Mouse (Mus musculus): ENCODE measurements around the gene Rftn2.

Gene Rftn2

GRCm38 (mm10) chr1:55171361-55172325 lies 54.9 kb downstream of the Rftn2 start:
- no peak for DNase-seq (ENCODE audit: low spot score in 2 of 2)

GRCm38 (mm10) chr1:55168591-55168990 lies 58.0 kb downstream of the Rftn2 start:
- DNase-seq (ENCODE audit: low spot score in 2 of 2) = no peak

- no peak for DNase-seq (ENCODE audit: low spot score in 2 of 2)
These were observed 59.0 kb downstream of the Rftn2 start for GRCm38 (mm10) chr1:55167560-55167959.

GRCm38 (mm10) chr1:55164005-55164404 lies 62.6 kb downstream of the Rftn2 start:
- no peak for DNase-seq (ENCODE audit: low spot score in 2 of 2)

- DNase-seq (ENCODE audit: low spot score in 2 of 2) = no peak
These were observed 63.8 kb downstream of the Rftn2 start for GRCm38 (mm10) chr1:55162781-55163180.

- DNase-seq (ENCODE audit: low spot score in 2 of 2) = no peak
These were observed 64.7 kb downstream of the Rftn2 start for GRCm38 (mm10) chr1:55161895-55162294.

GRCm38 (mm10) chr1:55160831-55161638 lies 65.5 kb downstream of the Rftn2 start:
- DNase-seq (ENCODE audit: low spot score in 2 of 2) = peak; percentile 25 to 27

GRCm38 (mm10) chr1:55160218-55160617 lies 66.4 kb downstream of the Rftn2 start:
- no peak for DNase-seq (ENCODE audit: low spot score in 2 of 2)

- no peak for DNase-seq (ENCODE audit: low spot score in 2 of 2)
These were observed 67.8 kb downstream of the Rftn2 start for GRCm38 (mm10) chr1:55158821-55159220.

- no peak for DNase-seq (ENCODE audit: low spot score in 2 of 2)
These were observed 68.4 kb downstream of the Rftn2 start for GRCm38 (mm10) chr1:55158211-55158610.

- DNase-seq (ENCODE audit: low spot score in 2 of 2) = no peak
These were observed 69.3 kb downstream of the Rftn2 start for GRCm38 (mm10) chr1:55157329-55157728.

- DNase-seq (ENCODE audit: low spot score in 2 of 2) = no peak
These were observed 81.0 kb downstream of the Rftn2 start for GRCm38 (mm10) chr1:55145556-55145955.

GRCm38 (mm10) chr1:55144338-55144737 lies 82.2 kb downstream of the Rftn2 start:
- DNase-seq (ENCODE audit: low spot score in 2 of 2) = no peak

- no peak for DNase-seq (ENCODE audit: low spot score in 2 of 2)
These were observed 90.7 kb downstream of the Rftn2 start for GRCm38 (mm10) chr1:55135846-55136245.

- no peak for DNase-seq (ENCODE audit: low spot score in 2 of 2)
These were observed 92.3 kb downstream of the Rftn2 start for GRCm38 (mm10) chr1:55134301-55134700.

GRCm38 (mm10) chr1:55133173-55133572 lies 93.4 kb downstream of the Rftn2 start:
- DNase-seq (ENCODE audit: low spot score in 2 of 2) = no peak

- no peak for DNase-seq (ENCODE audit: low spot score in 2 of 2)
These were observed 94.3 kb downstream of the Rftn2 start for GRCm38 (mm10) chr1:55132308-55132707.

- peak in 1 of 2 experiments; percentile 33 for DNase-seq (ENCODE audit: low spot score in 2 of 2)
These were observed 95.1 kb downstream of the Rftn2 start for GRCm38 (mm10) chr1:55131424-55132014.

GRCm38 (mm10) chr1:55130943-55131401 lies 95.6 kb downstream of the Rftn2 start, which contains the start of gene Mob4:
Mob4 (plus strand) TSS chr1:55131231.
- DNase-seq (ENCODE audit: low spot score in 2 of 2) = peak; percentile 81 to 86

- no peak for DNase-seq (ENCODE audit: low spot score in 2 of 2)
These were observed 96.2 kb downstream of the Rftn2 start for GRCm38 (mm10) chr1:55130190-55130916.

- no peak for DNase-seq (ENCODE audit: low spot score in 2 of 2)
These were observed 96.9 kb downstream of the Rftn2 start for GRCm38 (mm10) chr1:55129716-55130115.
